Mouse (Mus musculus) embryonic facial prominence, embryonic 10.5 days (tissue): ENCODE results near the gene Hoxc13. TPM values are rescaled to one million over a fixed set of nuclear protein-coding genes. Genes with fewer than 3 reads are reported as not detected.
A peak's percentile ranks its signal among the peaks of the same experiment; 100 is the strongest.

Experiments
- DNase-seq: peaks from one replicate; pipeline ENCODE4 v3.0.0-alpha.2; 2017; ENCODE audit warnings: low spot score
- H3K27ac ChIP-seq: fragments of 300-500 bp; sonication (generic); replicated peaks from 2 replicates; pipeline ENCODE4 v1.5.1; 2016; ENCODE audit warnings: mild to moderate bottlenecking
- H3K27me3 ChIP-seq: fragments of 300-500 bp; sonication (generic); replicated peaks from 2 replicates; pipeline ENCODE4 v1.6.1; 2016; ENCODE audit warnings: low read depth, mild to moderate bottlenecking; ENCODE audit not compliant: poor library complexity, severe bottlenecking
- H3K36me3 ChIP-seq: fragments of 300-500 bp; sonication (generic); replicated peaks from 2 replicates; pipeline ENCODE4 v1.6.1; 2016; ENCODE audit warnings: mild to moderate bottlenecking, moderate library complexity
- H3K4me1 ChIP-seq: fragments of 300-500 bp; sonication (generic); 2 replicates; pipeline ENCODE4 v1.6.1; 2016
- H3K4me3 ChIP-seq: fragments of 300-500 bp; sonication (generic); 2 replicates; pipeline ENCODE4 v1.5.1; 2016; ENCODE audit warnings: mild to moderate bottlenecking, moderate library complexity
- H3K9me3 ChIP-seq: fragments of 300-500 bp; sonication (generic); 2 replicates; pipeline ENCODE4 v1.6.1; 2016; ENCODE audit warnings: mild to moderate bottlenecking
- WGBS: fragments of 180-500 bp; shearing (Covaris S2); methylation state at CpG from one replicate; pipeline ENCODE4 v1.1.7; 2016; 5-methylcytosine and 5-hydroxymethylcytosine counted together
- polyA plus RNA-seq: library from polyadenylated mRNA; unstranded; fragments of >200 nt; fragmentation: Nextera tagmentation; extraction: Ambion mirVana; gene quantifications from 2 replicates; pipeline ENCODE4 v1.2.1, GENCODE M21; 2016

The Hoxc13 gene
- polyA plus RNA-seq, 1 experiment from 2014 or later = not detected

DNA sequence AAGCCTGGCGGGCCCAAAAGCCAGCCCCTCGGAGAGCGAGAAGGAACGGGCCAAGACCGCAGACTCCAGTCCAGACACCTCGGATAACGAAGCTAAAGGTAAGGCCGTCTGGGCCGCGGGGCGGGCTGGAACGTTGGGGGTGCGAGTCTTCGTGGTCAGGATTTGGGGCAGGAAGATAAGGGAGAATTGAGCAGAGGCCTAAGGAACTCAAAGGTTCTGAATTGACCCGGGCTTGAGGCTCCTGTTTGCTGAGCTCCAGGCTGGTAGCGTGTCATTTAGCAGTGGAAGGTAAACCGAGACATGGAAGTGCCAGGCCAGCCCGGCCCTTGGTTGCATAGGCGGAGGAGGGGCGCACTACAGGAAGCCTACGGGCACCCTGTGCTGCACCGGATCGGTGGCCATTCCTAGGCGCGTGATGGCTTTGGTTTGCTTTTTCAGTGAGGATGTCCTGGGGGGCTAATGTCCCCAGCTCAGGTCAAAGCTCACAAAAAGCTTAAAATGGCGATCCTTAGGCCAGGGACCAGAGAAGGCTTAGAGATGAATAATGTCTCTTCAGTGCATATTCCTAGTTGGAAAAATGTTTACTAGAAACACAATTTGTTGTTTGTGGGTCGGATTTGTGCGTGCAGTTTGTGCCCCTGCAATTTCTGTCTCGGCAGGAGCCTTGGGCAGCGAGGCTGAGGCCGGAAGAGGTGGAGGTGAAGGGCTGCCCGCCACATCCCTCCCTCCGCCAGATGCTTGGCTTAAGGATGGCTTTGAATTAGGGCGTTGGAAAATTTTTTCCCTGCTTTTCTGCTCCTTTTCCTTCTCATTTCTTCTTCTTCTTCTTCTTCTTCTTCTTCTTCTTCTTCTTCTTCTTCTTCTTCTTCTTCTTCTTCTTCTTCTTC is 46.9 kb downstream of the Hoxc13 start:
- Histone ChIP-seq H3K4me3 (no peak overlapping the region), H3K27ac (no peak overlapping the region)
- peak; percentile 49 for DNase-seq

DNA sequence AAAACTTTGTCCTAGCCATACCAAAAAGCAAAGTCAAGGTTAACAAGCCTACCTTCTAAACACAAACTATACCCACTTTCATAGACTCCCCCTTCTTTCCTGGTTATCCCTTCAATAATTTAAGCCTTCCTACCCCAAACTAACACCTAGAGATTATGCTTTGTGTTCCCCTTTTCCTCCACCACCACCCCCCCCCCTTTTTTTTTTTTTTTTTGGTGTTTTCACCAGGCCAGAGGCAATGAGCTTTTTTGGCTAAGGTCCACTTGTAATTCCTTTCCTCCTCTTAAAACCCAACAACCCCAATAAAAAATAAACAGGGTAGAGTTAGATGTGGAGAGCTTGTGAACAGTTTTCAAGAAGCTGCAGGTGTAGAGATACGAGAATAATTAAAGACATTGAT is 48.4 kb downstream of the Hoxc13 start:
- Histone ChIP-seq H3K36me3 (no peaks in the 10 kb centered on the region), H3K9me3 (no peaks in the 10 kb centered on the region), H3K4me1 (peaks cover 7% of the 10 kb centered on the region; the same call in 1 of the 2 replicates), H3K27ac (no peak overlapping the region), H3K27me3 (peaks cover 100% of the 10 kb centered on the region), H3K4me3 (no peak overlapping the region)
- 22% methylated on average over 1 of the region's 1 CpGs for WGBS
- DNase-seq = no peak

More for the DNA sequence above, 46.9 kb downstream of the Hoxc13 start:
- peaks cover 7% of the 10 kb centered on the region; the same call in 1 of the 2 replicates for H3K4me1 ChIP-seq
- 2% methylated on average over 34 of the region's 34 CpGs for WGBS
- H3K9me3 ChIP-seq = no peaks in the 10 kb centered on the region
- peaks cover 100% of the 10 kb centered on the region for H3K27me3 ChIP-seq
- no peaks in the 10 kb centered on the region for H3K36me3 ChIP-seq

DNA sequence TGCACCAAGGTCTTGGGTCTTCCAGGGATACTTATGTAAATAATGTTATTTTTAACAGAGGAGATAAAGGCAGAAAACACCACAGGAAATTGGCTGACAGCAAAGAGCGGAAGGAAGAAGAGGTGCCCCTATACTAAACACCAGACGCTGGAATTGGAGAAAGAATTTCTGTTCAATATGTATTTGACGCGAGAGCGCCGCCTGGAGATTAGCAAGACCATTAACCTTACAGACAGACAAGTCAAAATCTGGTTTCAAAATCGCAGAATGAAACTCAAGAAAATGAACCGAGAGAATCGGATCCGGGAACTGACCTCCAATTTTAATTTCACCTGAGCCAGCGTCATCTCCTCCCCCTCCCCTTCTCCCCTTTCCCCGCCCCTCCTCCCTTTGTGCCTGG is 49.8 kb downstream of the Hoxc13 start:
- H3K27me3 ChIP-seq = peaks cover 100% of the 10 kb centered on the region
- H3K4me3 ChIP-seq = no peak overlapping the region
- H3K4me1 ChIP-seq = peaks cover 7% of the 10 kb centered on the region; the same call in 1 of the 2 replicates
- H3K36me3 ChIP-seq = no peaks in the 10 kb centered on the region
- H3K9me3 ChIP-seq = no peaks in the 10 kb centered on the region
- 2% methylated on average over 12 of the region's 12 CpGs for WGBS
- DNase-seq = no peak
- H3K27ac ChIP-seq = no peak overlapping the region

DNA sequence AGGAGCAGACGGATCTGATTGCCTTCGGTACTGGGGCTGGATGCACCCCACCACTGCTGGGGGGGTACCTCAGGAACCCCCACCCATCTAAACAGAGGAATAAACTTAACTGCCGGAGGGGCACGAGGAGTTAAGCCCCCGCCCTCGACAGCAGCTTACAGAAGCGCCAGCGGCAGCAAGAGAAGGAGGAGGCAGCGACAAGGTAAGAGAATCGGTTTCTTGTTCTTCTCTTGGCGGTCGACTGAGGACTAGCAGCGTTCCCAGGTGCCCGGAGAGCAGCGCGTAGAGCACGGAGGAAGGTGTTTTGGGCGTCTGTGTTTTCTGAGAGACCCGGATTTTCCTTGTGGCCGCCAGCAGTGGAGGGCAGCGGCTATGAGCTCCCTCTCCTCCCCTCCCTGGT is 51.4 kb downstream of the Hoxc13 start:
- Histone ChIP-seq H3K4me1 (no peaks in the 10 kb centered on the region), H3K4me3 (no peak overlapping the region), H3K9me3 (no peaks in the 10 kb centered on the region), H3K36me3 (no peaks in the 10 kb centered on the region), H3K27ac (no peak overlapping the region), H3K27me3 (peaks cover 100% of the 10 kb centered on the region)
- WGBS = 2% methylated on average over 21 of the region's 21 CpGs
- DNase-seq = no peak

DNA sequence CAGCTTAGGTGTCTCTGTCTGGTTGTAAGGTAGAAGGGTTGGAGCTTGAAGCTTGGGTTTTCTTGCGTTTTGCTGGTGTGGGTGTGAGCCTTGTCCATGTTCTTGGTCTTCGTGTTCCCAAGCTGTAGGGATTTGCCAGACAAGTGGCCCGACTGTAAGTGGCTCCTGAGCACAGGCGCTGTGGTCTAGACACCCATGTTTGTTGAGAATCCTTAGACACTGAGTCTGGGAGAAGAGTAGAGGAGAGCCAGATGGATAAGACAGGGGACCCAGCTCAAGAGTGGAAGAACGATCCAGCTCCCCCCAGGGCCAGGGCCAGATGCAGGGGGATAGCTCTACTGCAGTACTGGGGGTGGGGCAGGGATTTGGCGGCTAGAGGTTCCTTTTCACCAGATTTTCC is 51.9 kb downstream of the Hoxc13 start:
- Histone ChIP-seq H3K4me1 (no peaks in the 10 kb centered on the region), H3K9me3 (no peaks in the 10 kb centered on the region), H3K36me3 (no peaks in the 10 kb centered on the region), H3K4me3 (no peak overlapping the region), H3K27me3 (peaks cover 100% of the 10 kb centered on the region), H3K27ac (no peak overlapping the region)
- DNase-seq = no peak
- WGBS = 4% methylated on average over 6 of the region's 6 CpGs

DNA sequence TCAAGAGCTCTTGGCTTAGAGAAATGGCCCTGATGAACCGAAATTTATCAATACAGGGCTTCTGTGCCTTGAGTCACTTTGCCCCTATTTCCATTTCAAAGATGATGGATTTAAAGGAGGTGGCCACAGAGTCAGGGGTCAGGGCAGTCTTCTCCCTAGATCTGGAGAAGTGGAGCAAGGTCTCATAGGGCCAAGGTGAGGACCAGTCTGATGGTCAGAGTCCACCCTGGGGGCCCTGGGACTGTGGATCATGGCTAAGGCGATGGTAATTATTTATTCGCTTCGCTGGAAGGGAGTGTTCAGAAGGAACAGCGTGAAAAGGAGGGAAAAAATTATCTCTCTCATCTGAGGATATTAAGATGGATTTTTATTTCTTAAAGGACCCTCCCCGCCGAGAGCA is 54.1 kb downstream of the Hoxc13 start:
- Histone ChIP-seq H3K9me3 (no peaks in the 10 kb centered on the region), H3K27ac (no peak overlapping the region), H3K4me3 (no peak overlapping the region), H3K4me1 (no peaks in the 10 kb centered on the region), H3K36me3 (no peaks in the 10 kb centered on the region), H3K27me3 (peaks cover 100% of the 10 kb centered on the region)
- DNase-seq = no peak
- WGBS = 5% methylated on average over 7 of the region's 7 CpGs

DNA sequence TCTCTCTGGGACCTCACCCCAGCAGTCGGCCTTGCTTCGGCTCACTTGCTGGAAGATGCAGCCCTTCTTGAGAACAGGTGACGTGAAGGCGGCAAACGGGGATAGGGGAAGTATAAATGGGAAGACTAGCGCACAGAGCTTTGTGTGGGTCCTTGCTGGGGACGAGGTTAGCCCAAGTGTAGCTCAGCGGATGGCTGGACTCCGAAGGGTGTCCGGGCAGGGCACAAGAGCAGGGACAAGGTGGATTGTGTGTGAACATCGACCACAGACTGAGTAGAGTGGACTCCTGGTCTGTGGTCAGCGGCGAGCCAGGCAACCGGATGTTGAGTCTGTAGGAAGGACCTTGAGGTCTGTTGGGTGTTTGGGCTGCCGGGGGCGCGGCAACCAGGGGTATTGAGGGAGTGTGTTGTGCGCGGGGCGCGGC is 54.8 kb downstream of the Hoxc13 start:
- Histone ChIP-seq H3K27me3 (peaks cover 100% of the 10 kb centered on the region), H3K4me1 (no peaks in the 10 kb centered on the region), H3K4me3 (no peak overlapping the region), H3K27ac (no peak overlapping the region), H3K36me3 (no peaks in the 10 kb centered on the region), H3K9me3 (no peaks in the 10 kb centered on the region)
- WGBS = 1% methylated on average over 21 of the region's 21 CpGs
- DNase-seq = peak; percentile 57

DNA sequence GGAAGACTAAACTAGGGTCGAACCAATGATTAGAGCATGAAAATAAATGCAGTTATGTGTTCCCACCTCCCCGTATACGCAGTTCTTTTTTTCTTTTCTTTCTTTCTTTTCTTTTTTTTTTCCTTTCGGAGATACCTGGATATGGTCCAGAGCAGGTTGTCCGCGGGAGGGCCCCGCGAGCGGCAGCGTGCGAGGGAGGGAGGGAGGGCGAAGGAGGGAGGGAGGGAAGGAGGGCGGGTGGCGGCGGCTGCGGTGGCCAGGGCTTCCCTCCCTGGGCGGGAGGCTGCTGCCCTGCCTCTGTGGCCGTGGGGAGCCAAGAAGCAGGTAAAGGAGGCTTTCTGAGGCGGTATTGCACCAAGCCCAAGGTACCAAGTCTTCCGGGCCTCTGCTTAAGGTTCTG is 55.3 kb downstream of the Hoxc13 start, which contains the start of gene Hoxc9:
Gene Hoxc9, plus strand, starts transcription at position 269 of the 400 bp plus-strand sequence.
- no peak within 1 kb of the TSS for H3K4me3 ChIP-seq
- no peak within 1 kb of the TSS for H3K27ac ChIP-seq
- DNase-seq = no peak
- H3K9me3 ChIP-seq = no peaks in the 10 kb centered on the region
- no peaks in the 10 kb centered on the region for H3K4me1 ChIP-seq
- peaks cover 100% of the 10 kb centered on the region for H3K27me3 ChIP-seq
- under 1% methylated on average over 20 of the region's 20 CpGs for WGBS
- no peaks in the 10 kb centered on the region for H3K36me3 ChIP-seq

DNA sequence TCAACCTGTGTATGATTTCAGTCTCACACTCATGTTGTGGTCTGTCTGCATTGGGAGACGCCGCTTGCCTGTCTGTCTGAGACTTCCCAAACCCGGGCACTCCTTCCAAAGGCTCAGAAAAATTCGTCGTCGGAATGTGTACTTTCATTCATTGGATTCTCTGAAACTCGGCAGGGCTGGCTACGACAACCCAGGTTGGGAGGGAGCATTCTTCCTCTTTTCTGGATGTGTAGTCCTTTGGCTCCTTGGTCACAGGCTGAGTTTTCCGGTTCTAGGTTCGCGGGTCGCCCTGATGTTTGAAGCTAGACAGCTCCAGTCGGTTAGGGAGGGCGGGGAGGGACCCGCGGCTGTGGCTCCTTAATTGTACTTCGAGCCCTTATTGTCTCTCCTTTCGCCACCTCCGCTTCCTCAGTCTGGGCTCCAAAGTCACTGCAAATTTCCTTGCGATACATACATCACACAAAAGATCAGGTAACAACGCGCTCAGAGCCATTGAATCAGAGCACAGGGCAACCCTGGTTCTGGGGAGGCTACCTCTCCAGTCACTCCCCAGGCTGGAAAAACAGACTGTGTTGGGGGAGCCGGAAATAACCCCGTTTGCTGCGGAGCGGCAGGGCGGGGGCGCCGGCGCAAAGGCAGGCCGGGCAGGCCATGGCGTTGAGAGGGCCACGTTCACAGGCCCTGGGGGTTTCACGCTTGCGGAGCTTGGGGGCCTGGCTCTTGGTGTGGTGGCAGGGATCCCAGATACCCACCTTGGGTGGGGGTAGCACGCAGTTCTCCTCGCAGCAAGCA is 55.9 kb downstream of the Hoxc13 start:
- Histone ChIP-seq H3K27ac (no peak overlapping the region), H3K36me3 (no peaks in the 10 kb centered on the region), H3K27me3 (peaks cover 100% of the 10 kb centered on the region), H3K9me3 (no peaks in the 10 kb centered on the region), H3K4me1 (peaks cover 6% of the 10 kb centered on the region), H3K4me3 (no peak overlapping the region)
- no peak for DNase-seq
- under 1% methylated on average over 37 of the region's 37 CpGs for WGBS

DNA sequence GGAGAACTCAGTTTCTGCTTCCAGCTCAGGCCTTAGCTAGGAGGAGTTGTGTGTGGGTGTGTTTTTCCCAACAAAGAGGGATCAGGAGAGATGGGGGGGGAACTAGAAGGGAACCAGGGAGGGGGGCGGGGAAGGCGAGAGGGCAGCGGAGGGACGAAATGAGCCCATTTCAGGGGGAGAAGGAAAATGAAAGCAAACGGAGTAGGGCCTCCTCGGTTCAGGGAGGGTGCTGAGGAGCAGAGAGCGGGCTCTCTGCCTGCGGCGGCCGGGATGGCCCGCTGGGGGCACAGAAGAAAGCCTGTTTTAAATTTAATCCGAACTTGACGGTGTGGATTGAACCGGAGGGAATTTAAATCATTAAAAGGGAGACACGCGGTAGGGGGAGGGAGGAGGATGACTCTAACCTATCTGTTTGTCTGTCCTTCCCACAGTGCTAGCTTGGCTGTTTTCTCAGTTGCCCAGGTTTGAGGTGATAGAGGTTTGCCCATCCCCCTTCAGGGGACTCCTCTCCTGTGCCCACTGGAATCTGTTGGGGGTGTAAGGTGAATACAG is 56.6 kb downstream of the Hoxc13 start:
- H3K27ac ChIP-seq = no peak overlapping the region
- H3K27me3 ChIP-seq = peaks cover 100% of the 10 kb centered on the region
- H3K9me3 ChIP-seq = no peaks in the 10 kb centered on the region
- DNase-seq = no peak
- H3K4me1 ChIP-seq = peaks cover 10% of the 10 kb centered on the region
- 1% methylated on average over 16 of the region's 16 CpGs for WGBS
- no peaks in the 10 kb centered on the region for H3K36me3 ChIP-seq
- no peak overlapping the region for H3K4me3 ChIP-seq
